Mouse (Mus musculus) MEL-GATA-1-ER (cell line): ENCODE results near the gene Rnh1.

Source experiments
- DNase-seq: peaks from one replicate; pipeline ENCODE4 v3.0.0-alpha.2; 2012; ENCODE audit warnings: low read depth; ENCODE audit errors: extremely low read depth

Gene Rnh1

DNA sequence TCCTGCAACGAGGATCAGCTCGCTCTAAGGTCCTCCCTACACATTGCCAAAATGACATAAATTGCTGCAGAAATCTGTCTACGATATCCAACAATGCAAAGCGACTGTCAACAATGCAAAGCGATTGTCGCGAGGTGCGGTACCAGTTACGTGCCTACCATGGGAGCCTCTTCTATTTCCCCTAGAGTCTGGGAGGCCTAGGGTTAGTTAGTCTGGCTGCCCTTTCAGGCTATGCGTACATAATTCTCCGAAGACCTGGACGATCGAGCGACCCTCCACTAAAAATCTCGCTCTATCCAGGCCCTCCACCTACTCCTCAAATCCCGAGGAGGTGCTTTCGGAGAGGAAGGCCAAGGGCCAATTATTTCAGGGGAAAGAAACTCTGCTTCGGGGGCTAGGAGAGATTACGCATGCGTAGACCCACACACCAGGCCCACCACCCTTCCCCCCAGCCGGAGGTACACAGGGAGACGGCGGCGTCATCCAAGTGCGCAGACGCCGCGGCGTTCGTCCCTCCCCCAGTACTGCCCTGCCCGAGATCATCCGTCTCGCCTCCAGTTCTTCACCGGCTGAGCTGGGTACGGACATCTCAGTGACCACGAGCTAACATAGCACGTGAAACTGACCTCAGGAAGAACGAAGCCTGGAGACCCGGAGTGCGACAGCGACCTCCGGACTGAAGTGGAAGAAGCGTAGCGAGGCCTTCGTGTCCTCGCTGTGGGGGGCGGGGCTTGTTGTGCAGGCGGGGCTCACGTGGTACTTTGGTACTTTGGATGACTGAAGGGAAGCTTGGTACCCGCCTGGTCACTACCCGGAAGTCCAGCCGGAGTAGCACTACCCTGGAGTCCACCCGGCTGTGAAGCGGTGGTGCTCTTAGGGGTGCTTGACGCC lies at the start of gene Rnh1:
Gene Rnh1, minus strand, starts transcription at position 742 of the 891 bp plus-strand sequence.
- peak; percentile 86 for DNase-seq

DNA sequence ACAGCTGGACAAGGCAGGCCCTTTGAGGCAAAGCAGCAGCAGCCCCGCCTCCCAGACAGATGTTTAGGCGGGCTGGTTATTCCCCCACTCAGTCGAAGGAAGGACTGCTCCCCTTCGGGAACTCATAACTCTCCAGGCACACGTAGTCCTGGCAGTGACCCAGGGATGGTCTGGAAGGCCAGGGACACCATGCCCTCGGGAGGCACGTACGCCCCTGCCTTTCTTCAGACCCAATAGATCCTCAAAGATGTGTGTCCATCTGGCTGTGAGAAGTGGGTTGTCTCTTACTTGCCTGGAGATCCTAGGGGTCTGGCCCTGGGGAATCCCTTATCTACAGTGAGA lies 49.4 kb upstream of the Rnh1 start:
- no peak for DNase-seq

DNA sequence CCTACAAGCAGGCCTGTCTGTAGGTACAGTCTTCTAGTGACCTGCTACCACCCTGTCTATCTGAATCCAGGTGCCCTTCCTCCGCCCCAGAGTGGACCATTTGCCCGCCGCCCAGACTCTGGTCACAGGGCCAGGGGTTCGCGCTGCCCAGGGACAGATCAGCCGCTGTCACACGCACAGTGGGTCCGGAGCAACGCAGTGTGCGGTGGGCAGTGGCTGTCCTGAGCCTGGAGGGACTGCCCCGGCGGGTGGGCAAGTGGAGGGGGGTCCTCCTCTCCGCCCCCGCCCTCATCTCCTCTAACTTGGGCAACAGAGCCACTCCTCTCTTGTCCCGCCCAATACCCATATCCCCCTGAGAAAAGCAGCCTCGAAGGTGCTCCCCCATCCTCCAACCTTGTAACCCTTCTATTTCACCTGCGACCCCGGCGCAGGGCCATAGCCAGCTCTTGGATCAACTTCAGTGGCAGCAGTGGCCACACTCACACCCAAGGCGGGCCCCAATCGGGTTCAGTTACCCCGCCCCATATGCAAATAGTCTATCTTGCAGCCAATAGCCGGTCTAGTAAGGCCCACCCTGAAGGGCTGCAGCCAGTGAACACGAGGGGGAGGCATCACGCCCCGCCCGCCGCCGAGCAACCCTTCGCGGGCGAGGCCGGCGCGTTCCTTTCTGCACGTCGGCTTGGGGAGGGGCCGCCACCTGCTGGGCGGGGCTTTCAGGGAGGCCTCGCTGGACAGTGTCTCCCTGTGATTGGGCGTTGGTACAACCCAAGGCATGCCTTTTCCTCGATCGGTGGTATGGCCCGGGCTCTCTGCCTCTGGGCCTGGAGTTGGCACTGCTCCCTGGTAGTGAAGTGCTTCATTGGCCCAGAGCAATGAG lies 48.8 kb upstream of the Rnh1 start:
- peak; percentile 93 for DNase-seq

DNA sequence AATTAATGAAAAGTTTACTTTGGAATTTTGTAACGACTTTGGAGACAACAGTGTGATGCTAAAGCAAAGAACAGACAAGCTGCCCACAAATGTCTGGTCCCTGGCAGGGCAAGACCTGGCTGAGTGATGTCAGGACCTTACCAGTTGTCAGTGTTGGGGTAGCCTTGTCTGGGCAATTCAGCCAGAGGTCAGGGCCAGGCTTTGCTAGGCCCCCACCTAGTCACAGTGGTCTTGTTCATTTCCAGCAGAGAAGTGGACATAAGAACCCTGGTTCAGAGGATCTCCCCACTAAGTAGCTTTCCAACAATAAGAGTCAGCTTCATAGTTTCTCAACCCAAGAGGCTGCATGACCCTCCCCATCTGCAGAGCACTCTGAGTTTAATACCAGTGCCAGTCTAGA lies 47.7 kb upstream of the Rnh1 start:
- no peak for DNase-seq

DNA sequence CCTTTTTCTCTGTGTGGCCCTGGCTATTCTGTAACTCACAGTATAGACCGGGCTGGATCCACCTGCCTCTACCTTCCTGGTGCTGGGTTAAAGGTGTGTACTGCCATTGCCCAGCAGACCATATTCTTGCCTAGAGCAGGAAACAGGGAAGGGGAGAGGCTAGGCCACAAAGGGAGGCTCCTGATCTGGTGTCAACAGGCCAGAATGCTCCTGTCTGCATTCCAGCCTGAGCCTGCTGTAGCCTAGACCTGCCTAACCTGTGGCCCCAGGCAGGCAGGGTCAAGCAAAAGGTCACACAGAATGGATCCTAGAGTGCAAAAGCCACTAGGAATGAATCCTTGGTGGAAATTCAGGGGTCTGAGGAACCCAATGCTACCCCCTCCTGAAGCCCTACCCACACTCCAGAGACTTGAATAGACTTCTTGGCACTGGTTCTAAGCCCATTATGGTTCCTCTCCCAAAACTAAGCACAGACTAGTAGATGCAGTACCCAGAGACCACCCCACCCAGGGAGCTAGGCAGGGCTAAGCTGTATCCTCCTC lies 47.0 kb upstream of the Rnh1 start:
- no peak for DNase-seq

DNA sequence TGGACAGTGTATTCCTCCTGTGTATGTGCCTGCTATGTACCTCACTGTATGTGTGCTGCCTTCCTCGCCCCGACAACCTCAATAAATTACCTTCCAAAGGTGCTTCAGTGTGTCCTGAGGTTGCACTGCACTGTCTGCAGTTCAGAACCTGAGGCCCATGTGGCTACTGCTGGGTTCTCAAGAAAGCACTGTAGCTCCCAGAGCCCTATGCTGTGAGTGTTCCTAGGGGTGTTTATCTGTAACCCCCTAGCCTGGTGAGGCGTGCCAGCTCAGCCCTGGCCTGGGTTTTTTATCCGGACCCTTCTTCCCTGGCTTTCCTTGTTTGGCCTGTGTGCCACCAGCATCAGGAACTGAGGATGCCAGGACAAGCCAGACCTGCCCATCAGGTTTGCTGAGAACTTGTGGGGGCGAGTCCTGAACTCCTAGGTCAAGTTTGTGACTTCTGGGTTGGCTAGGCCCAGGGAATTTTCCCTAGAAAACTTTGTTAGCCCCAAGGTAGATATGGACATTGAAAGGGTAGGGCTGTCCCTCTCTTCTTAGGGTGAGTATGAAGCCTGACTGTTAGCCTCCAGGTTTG lies 46.0 kb upstream of the Rnh1 start:
- no peak for DNase-seq

DNA sequence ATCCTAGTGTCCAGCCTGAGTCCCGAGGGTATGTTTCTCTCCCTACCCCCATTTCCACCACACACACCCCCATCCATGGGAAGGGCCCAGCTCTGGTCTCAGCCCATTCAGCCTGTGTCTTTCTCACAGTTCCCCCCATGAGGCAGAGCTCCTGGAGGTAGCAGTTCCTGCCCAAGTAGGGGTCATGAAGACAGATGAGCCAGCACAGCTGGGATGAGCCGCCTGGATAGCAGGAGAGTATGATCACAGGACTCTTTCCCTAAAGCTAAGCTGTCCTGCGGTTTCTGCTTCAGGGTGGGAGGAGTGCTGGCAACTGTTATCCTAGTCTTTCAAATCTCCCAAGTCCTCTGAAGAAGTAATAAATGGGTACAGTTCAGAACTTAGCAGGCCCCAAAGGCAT lies 45.5 kb upstream of the Rnh1 start:
- no peak for DNase-seq

DNA sequence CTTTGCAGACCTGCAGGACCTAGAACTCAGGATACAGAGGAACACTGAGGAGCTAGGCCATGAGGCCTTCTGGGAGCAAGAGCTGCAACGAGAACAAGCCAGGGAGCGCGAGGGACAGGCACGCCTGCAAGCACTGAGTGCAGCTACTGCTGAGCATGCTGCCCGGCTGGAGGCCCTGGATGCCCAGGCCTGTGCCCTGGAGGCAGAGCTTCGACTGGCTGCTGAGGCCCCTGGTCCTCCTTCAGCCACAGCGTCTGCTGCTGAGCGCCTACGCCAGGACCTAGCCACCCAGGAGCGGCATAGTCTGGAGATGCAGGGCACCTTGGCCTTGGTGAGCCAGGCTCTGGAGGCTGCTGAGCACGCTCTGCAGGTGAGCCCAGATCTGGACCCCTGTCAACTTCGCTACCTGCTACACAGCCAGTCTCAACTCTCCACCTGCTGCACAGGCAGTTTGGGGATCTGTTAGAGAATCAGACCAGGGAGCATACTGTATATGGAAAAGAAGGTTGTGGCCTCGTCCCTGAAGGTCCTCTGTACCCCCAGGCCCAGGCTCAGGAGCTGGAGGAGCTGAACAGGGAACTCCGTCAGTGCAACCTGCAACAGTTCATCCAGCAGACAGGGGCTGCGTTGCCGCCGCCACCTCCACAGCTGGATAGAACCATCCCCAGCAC lies 44.8 kb upstream of the Rnh1 start:
- DNase-seq: no peak

DNA sequence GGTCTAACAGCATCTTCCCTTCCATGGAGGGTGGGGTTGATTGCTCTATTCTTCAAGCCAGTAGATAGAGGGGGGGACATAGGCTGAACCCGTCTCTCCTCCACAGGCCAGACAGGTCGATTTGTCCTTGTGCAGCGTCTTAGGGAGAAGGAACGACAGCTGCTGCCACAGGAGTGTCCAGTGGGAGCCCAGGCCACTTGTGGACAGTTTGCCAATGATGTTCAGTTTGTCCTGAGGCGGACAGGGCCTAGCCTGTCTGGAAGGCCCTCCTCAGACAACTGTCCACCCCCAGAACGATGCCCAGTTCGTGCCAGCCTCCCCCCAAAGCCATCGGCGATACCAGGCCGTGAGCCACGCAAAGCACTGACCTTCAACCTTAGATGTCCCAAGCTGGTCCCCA lies 44.2 kb upstream of the Rnh1 start:
- no peak for DNase-seq

DNA sequence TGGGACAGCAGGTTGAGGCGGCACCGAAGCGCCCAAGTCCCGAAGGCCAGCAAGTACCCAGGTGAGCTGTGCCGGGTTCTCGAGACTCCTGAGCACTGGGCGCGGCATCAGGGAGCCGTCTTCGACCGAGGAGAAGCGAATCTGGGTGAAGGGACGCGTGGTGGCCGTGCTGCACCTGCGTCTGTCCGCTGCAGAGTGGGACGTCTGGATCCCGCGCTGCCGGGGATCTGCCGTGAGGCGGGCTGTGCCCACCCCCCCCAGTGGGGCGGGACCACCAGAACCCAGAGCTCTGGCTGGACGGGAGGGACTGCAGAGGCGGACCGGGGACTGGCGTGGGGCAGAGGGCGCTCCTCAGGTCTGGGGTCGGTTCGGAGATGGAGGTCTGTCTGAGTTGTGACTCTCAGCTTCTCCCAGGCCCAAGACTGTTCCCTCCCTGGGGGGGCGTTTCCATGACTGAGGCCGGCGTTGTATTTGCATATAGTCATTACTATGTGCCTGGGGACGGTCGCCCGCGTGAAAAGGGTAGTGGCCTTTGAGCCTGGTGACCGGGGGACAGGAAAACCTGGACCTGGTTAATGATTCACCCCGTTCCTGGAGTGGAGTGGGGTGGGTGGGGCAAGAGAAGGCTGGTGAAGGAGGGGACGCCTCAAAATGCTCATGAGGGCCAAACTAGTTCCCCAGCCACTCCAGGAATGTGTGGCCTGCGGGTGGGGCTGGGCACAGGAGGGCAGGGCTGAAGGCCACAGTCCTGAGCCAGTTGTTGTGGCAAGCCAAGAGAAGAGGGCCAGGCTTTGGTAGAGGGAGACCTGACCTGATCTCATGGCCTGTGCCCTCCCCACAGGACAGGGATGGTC lies 43.5 kb upstream of the Rnh1 start:
- no peak for DNase-seq

DNA sequence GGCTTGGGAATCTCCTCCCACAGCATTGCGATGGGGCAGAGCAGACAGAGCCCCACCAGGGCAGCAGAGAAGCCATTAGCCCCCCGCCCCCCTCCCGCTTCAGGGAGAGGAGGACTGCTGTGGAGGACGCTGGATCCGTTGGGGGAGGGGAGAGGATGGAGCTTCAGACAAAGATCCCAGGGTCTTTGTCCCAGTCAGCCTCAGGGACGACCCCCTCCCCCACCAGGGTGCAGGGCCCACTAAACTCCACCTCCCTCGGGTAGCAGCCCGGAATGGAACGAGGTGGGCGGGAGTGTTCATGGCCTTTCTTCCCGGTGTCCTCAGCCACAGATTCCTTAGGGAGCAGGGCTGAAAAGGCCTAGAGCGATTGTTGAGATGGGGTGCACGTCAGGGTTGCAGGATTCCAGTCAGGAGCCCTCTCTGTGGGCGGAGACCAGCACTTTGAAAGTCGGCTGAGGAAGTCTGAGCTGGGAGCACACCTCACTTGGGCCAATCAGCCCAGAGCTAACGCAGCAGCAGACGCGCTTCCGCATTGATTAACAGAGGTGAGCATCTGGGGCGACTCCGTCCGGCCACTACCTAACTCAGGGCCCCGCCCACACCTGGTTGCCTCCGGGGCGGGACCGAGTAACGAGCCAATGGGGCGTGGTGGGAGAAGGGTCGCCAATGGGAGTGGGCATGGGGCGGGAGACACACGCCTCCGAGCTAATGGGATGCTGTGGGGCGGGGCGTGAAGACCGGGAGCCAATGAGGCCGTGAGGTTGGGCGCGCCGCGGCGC lies 42.6 kb upstream of the Rnh1 start, which contains the start of gene Rassf7:
Gene Rassf7, plus strand, starts transcription at position 760 of the 779 bp plus-strand sequence.
- DNase-seq: peak; percentile 84

DNA sequence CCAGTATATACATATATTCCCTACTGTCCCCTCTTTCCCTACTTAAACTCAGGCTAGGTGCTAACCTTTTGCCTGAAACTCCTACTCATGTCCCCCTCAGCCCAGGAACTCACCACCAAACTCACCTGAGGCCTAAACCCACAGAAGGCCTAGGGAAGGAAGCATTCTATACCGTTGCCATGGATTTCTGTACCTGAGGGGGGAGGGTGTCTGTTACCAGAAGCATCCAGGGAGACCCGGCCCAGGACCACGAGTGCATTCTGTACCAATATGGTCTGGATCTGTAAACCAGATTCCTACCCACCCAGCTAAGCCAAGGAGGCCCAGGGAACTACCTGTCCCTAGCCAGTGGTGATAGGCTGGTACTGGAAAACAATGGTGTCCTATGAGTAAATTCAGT lies 41.7 kb upstream of the Rnh1 start:
- DNase-seq: no peak

DNA sequence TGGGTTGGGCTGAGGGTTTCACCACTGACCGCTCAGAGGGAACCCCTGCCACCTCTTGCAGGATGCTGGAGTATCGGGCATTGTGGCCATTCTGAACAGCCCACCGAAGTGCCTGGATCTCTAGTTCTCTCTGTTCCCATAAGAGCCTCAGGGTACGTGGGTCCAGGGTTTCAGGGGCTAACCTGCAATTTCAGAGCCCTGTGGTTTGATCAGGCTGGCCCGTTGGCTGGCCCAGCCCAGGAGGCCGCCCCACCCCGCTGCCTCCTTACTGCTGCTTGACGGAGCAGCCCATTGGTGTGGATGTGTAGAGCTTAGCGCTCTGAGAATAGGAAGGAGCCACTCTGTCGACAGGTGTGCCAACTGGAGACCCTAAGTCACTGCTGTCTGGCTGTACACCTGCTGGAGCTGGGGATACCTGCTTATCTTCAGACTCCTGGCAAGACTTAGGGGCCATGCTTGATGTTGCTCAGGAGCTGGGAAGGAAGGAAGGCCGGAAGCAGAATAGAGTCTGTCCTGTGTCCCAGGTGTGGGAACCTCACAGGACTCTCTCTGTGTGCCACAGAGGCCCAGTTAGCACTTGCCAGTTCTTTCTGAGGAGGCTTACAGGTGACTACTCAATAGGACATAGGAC lies 41.1 kb upstream of the Rnh1 start, which contains the start of gene Lmntd2:
Gene Lmntd2, minus strand, starts transcription at position 476 of the 631 bp plus-strand sequence.
- DNase-seq: no peak

DNA sequence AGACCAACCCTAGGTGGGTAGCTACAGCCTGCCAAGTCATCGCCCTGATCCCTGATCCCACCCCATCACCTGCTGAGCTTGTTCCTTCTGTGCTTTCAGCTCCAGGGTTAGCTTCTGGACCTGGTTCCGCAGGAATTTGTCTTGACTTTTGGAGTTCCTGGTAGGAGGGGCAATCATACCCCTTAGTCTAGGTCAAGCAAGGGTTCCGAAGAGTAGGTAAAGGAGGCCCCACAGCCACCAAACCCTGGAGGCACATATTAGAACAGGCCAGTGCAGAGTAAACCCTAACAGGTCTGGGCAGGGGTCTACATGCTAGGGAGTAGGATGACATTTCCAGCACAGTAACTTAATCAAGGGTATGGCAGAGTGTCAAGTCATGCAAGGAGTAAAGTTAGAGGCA lies 40.5 kb upstream of the Rnh1 start:
- no peak for DNase-seq

DNA sequence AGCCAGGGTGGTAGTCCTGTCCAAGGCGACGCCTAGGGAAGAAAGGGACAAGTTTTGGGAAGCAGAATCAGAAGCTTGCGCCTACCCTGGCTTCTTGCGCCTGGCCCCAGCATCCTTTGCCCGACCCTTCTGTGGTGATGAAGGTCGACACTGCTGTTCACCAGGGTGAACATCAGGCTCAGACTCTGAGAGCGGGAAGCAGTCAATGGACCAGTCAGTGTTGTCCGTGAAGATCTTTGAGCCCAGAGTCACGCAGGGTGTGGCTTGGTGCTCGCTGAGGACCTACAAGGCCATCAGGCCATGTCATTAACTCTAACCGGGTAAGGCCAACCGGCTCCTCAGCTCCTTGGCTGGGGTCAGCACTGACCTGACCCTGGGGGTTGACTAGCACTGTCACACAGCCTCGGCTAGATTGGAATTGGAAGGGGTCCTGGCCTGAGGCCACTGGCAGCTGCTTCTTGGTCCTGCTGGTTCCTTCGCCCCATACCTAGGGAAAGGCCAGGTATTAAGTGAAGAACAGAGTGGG lies 38.0 kb upstream of the Rnh1 start:
- no peak for DNase-seq

DNA sequence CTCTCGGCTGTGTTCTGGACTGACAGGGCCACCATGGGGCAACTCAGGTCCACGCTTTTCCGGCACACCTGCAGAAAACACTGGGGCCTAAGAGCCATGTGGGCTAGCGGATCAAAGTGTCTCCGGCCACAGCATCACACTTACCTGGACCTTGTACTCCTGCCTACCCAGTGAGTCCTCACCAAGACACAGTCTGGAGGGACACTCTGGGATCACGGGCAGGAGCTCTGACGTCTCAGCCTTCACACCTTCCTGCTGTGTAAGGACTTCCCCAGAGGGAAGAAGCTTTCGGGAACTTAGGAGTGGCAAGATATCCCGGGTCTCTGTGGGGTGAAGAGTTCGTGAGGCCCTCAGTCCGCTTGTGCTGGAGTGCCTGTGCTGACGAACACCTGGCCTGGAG lies 37.5 kb upstream of the Rnh1 start:
- no peak for DNase-seq

DNA sequence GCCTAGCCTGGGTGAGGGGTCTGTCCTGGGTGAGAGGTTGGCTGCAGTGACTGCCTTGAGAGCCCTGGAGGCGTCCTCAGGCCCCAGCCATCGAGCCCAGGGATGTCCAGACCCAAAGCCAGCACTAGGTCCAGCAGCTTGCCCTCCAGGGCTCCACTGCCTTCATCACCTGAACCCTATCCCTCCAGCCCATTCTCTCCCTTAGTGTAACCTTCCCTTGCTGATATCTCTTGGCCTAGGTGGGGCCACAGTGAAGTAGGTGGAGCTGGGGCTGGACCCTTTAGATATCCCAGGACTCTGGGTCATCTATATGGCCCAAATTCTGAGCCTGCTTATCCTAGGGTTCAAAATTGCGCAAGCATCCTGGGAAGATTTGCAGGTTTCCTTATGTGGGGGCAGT lies 36.9 kb upstream of the Rnh1 start:
- DNase-seq: no peak

DNA sequence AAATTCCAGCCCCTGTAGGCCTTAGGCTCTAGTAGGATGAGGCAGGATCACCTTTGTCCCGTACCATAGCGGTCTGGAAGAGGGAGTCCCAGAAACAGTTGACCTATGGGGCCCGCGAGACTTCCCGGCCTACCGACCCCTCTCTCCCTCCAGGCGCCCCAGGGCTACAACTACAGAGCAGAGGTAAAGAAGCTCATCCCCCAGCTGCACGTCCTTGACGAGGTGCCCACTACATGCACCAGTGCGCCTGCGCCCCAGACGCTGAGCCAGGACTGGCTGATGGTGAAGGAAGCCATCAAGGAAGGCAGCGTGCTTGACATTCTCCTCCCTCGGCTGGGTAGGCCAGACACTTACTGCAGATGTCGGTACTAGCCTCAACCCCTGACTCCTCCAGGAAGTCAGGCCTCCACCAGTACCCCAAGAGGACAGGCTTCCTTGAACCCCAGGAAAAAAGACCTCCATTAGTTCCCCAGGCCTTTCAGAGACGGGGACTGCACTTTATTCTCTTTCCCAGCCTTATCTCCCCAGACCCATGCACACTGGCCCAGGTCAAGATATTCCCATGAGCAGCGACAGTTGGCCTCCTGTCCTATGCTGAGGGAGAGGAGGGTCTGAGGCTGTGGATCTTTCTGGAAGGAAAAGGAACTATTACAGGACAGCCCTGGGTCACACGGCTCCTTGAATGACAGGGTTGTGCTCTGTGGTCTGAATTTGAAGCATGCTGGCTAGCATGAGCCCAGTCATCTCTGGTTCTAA lies 33.7 kb upstream of the Rnh1 start:
- DNase-seq: no peak
